Mouse (Mus musculus): ENCODE results near the gene Errfi1.
"Not testable (repeated sequence)": the region's sequence is repeated elsewhere in the genome, so short reads cannot be mapped to it uniquely, and the experiment has no call there.

The Errfi1 gene

GRCm38 (mm10) chr4:150849964-150850363, 3.8 kb upstream of the Errfi1 start:
- no peak for DNase-seq

- no peak for DNase-seq
Measured at GRCm38 (mm10) chr4:150850893-150851292, 2.8 kb upstream of the Errfi1 start.

GRCm38 (mm10) chr4:150852045-150852444, 1.7 kb upstream of the Errfi1 start:
- DNase-seq = no peak

GRCm38 (mm10) chr4:150852479-150852878, 1.2 kb upstream of the Errfi1 start:
- DNase-seq = no peak

DNA sequence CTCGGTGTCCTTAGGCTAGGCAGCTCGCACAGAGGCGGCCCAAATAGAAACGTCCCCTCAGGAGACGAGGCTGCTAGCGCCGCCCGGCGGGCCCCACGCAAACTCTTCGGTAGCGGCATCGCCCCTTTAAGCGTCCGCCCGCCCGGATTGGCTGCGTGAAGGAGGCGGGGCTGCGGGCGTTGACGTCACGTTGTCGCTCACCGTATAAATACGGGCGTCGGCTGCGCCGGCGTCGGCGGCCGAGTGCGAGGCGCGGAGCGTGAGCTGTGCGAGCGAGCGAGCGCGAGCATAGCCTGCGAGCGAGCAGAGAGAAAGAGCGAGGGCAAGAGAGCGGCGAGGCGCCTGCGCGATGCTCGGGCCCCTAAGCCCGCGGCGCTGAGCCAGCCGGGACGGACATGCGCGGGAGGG, 1.1 kb downstream of the Errfi1 start:
- DNase-seq = peak; percentile 93

DNA sequence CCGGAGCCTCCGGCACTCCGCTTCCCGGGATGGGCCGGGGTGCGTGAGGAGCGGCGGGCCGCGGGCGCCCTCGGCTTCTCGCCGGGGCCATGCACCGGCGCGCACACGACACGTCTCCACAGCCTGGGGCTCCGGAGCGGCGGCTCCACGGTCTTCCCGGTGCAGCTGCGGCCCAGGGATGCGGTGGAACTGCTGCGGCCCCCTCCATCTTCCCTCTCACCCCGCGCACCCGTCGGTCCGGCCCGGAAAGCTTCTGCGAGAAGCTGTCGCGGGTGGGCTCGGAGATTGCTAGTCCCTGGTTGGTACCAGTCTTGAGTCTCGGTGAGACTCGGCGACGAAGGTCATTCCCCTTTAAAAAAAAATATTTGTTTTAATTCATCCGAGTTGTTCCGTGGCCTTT, 1.6 kb downstream of the Errfi1 start:
- no peak for DNase-seq

GRCm38 (mm10) chr4:150860526-150860925, 6.8 kb downstream of the Errfi1 start:
- DNase-seq = no peak

- DNase-seq = no peak
Measured at GRCm38 (mm10) chr4:150861161-150861560, 7.4 kb downstream of the Errfi1 start.

- no peak for DNase-seq
Measured at GRCm38 (mm10) chr4:150862626-150863375, 9.1 kb downstream of the Errfi1 start.

- DNase-seq = no peak
Measured at GRCm38 (mm10) chr4:150865371-150865770, 11.7 kb downstream of the Errfi1 start.

- peak; percentile 31 for DNase-seq
Measured at GRCm38 (mm10) chr4:150866069-150866468, 12.3 kb downstream of the Errfi1 start.

DNA sequence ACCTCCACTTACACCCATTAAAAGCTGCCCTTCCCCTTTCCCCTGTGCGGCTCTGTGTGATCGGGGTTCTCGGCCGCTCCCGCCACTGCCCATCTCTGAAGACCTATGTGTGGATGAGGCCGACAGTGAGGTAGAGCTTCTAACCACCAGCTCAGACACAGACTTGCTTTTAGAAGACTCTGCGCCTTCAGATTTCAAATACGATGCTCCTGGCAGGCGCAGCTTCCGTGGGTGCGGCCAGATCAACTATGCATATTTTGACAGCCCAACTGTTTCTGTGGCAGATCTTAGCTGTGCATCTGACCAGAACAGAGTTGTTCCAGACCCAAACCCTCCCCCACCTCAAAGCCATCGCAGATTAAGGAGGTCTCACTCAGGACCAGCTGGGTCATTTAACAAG, 12.8 kb downstream of the Errfi1 start:
- no peak for DNase-seq

GRCm38 (mm10) chr4:150868161-150868560, 14.4 kb downstream of the Errfi1 start:
- DNase-seq = no peak

DNA sequence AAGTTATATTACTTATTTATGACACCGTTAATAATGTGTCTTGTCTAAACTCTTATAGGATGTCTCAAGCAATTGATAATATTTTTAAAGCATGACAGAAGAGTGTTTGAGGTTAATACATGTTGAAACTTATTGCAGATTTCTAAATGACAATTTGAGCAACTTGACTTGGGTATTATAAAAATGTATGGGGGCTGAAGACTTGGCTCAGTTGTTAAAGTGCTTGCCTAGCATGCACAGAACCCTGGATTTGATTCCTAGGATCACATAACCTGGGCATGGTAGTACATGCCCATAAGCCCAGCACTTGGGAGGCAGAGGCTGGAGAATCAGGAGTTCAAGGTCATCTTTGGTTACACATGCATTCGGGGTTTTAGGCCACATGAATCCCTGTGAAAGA, 15.1 kb downstream of the Errfi1 start:
- no peak for DNase-seq

GRCm38 (mm10) chr4:150869276-150870197, 15.8 kb downstream of the Errfi1 start:
- DNase-seq = peak; percentile 23

- DNase-seq = no peak
Measured at GRCm38 (mm10) chr4:150870963-150871391, 17.3 kb downstream of the Errfi1 start.

DNA sequence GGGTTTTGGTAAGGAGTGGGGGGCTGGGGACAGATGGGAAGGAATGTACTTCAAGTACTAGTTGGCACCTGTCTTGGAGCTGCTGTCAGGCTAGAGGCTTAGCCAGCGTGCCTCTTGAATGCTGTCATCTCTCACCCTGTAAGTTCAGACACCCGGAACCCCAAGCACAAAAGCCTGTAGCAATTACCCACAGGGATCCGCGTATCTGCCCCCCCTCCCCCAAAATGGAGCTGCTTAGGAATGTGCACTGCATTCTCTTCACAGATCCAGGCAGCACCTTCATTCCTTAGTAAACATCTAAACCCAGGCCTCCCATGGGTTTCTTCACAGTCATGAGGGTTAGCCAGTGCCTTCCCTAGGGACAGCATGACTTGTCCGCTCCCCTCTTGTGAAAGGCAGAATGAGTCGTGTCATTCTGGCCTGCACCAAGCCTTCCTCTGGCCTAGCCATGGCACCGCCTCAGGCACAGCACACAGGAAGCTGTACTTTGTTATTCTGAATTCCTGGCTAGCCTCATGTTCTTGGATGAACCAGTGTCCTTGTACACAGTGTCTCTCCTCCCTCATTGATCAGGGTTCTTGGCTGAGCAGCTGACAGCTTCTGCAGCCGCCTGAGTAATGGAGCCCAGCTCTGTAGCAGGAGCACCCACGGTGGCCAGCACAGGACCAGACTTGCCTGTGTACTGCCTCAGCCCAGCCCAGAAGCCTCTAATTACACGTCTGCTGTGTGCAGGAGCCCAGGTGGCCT, 17.8 kb downstream of the Errfi1 start:
- DNase-seq = peak; percentile 39

DNA sequence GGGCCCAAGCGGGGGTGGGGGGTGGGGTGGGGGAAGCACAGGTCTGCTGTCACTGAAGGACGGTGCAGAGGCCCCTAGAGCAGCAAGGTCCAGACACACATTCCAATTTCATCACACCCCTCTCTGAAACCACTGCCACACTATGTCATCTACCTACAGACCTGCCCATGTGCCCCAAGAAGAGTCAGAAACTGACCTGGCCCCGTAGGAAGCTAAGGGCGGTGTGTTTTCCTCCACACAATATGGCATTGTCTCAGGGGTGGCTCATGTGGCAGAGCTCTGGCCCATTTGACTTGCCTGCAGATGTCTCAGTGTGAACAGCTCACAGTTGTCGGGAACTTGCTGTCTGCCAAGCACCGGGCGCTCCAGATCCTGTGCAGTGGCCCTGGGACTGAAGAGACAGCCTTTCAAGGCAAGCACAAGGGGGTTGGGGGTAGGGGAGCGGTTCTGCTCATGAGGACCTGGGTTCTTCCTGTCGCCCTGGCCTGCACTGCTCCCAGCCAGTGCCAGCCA, 18.5 kb downstream of the Errfi1 start:
- DNase-seq = peak; percentile 87

- DNase-seq = no peak
Measured at GRCm38 (mm10) chr4:150872681-150873080, 19.0 kb downstream of the Errfi1 start.

- DNase-seq = not testable (repeated sequence)
Measured at GRCm38 (mm10) chr4:150874416-150874815, 20.7 kb downstream of the Errfi1 start.

DNA sequence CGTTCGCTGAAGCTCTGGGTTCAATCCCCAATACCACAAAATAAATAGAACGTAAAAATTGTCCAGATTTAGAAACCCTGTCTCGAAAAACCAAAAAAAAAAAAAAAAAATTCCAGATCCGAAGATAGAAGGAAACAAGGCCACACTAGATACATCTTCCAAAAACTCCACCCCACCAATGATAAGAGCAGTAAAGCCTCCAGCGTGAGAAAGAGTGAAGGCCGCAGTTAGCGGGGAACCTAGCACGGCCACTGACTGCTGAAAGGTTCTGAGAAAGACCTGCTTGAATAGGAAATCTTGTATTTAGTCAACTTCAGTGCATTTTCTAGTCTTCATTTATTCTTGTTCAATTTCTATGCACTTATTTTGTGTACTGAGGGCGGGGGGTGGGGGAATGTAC, 21.7 kb downstream of the Errfi1 start:
- DNase-seq = no peak

DNA sequence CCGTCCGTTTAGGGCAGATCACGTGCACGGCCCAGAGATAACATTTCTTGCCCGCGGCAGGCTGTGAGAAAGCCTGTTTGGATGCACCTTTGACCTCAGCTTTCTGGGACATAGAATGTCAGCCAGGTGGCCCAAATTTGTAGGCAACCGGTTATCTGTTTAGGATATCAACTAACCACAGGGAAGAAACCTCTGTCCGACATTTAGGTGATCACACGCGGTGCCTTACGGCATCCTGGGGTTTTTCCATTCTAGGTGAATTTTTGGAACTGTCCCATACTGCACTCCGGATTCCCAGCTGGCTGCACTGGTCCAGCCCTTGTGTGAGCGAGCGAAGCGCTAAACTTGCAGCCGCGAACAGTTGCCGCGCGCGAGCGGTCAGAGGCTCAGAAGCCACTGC, 25.9 kb downstream of the Errfi1 start:
- no peak for DNase-seq

- no peak for DNase-seq
Measured at GRCm38 (mm10) chr4:150880364-150880763, 26.6 kb downstream of the Errfi1 start.
